Mouse (Mus musculus): ENCODE results near the gene Cxcl9.

DNA sequence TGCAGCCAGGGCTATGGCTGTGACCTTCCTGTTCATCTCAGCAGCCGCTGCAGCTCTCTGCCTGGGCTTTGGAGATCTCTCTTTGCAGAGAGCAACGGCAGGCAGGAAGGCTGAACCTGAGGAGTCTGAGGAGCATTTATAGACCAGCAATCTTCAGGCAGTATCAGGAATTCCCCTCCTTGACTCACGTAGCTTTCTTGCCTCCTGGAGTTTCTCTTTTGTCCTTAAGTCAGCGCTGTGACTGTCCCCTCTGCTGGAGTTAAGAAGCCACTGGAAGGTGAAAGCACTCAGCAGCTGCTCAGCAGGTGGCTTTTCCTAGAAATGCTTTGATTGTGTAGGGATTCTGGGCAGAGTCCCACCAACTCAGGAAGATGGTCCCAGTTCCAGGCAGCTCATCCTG lies 35.3 kb upstream of the Cxcl9 start:
- TF ChIP-seq CTCF (IDR thresholded peaks at IDR 0.05; ENCODE audit: extremely low read depth, insufficient read depth, low read length) (no peak), POLR2A (IDR thresholded peaks at IDR 0.05; ENCODE audit: extremely low read depth, insufficient read depth, low read length) (no peak)

Measured in cortical plate, adult 2 months (tissue).